Mouse (Mus musculus): ENCODE data around the gene Kif18a.
A peak's percentile ranks its signal among the peaks of the same experiment; 100 is the strongest.

Kif18a gene

DNA sequence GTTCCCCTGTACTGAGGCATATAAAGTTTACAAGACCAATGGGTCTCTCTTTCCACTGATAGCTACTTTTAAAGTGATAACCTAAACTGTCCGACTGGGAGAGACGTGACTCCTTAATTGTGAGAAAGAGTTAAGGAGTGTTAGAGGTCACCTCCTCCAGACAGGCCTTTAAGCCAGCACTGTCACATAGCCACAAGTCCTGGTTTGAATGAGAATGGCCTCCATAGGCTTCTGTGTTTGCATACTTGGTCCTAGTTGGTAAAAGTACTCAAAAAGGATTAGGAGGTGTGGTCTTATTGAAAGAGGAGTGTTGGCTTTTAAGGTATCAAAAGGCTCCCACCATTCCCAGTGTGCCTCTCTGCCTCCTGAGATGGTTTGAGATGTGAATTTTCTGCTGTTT is 94.3 kb downstream of the Kif18a start:
- peak; percentile 43 for DNase-seq (ENCODE audit: low read depth, low spot score)

DNA sequence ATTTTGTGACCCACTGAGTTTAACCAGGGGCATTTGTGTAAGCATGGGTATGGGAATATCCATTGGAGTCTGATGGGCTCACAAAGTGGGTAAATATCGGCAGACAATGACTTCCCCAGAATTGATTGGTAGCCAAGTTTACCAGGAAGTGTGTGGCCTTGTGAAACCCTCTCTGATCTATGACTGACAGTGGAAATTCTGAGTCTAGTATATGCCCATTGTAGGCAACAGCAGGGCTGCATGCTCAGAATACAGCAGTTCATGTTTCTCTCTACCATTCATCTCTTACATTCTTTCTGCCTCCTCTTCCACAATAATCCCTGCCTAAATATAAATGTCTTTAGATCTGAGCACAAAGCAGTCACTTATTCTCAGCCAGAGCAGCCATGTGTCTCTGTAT is 103.5 kb downstream of the Kif18a start:
- DNase-seq (ENCODE audit: low read depth, low spot score) = no peak

DNA sequence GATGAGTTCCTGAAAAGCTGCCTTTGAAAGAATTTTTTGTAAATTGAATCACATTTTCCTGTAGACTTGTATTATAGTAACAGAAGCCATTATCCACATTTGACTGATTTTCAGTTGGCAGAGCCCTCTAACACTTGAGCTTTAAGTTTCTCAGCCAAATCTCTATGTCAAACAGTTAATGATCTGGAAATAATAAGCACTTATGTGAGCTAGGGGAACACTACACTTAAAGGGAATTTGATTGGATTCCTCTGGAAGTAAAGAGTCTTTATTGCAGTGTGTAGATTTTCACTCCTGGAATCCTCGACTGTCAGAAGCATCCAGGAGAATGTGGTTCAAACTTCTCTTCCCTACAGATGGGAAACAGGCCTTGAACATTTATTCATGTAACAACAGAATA is 105.7 kb downstream of the Kif18a start:
- no peak for DNase-seq (ENCODE audit: low read depth, low spot score)

DNA sequence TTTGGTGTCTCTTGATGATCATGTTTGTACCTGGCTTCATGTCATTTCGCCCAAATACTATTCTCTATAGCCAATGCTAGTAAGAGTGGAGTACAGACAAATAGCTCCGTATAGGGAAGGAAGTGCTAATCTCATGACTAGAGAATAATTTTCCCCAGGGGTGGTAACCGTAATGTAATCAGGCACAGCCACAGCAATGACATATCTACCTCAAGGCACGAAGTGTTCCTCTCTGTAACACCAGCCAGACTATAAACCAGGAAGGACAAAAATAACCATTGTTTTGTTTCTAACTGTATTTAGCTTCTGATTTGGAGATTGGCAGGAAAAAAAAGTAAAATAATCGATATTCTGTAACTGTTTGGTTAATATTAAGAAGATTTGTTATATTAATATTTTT is 108.2 kb downstream of the Kif18a start:
- no peak for DNase-seq (ENCODE audit: low read depth, low spot score)

DNA sequence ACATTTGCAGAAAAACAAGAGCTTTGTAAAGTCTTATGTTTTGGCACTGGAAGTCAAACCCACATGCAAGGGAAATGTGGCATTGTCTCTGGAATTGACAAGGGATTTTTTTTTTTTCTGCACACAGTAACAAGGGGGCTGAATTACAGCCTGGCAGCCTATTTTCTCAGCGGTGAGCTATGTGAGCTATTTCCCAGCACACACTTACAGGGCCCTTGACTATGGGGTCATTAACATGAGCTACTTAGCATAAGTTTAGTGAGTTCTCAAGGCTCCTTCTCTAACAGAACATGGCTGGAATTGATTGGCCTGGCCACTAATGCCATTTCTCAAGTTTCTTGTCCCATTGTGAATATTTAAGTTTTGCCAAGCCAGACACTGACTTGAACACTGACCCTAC is 109.4 kb downstream of the Kif18a start:
- DNase-seq (ENCODE audit: low read depth, low spot score) = no peak
